Mouse (Mus musculus): ENCODE measurements around the gene Wap.

DNA sequence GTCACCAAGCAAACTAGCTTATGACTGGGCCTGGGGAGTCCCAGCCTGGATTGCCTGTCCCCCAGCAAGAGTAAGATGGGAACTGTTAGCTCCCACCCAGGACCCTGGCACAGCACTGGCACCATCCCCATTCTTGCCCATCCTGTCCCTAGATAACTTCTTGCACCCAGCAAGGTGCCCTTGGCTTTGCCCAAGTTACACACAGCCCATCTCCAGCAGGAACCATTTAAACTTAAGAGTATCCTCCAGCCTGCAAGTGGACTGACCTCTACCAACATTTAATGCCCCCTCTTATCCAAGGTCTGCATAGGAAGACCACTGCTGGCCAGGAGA, 33.9 kb downstream of the Wap start:
- TF ChIP-seq ZC3H11A (IDR thresholded peaks at IDR 0.05; ENCODE audit: low read depth, low read length): no peak
- no peak for TF ChIP-seq MAX (IDR thresholded peaks at IDR 0.05; ENCODE audit: low read length)
- no peak for TF ChIP-seq CTCF (conservative IDR thresholded peaks at IDR 0.05 in 1 of 2, IDR thresholded peaks at IDR 0.05 in 1 of 2; ENCODE audit: low read depth in 2 of 2, low read length in 2 of 2)
- no peak for TF ChIP-seq JUN (IDR thresholded peaks at IDR 0.05; ENCODE audit: insufficient read depth, low read depth, low read length)
- no peak for TF ChIP-seq RCOR1 (conservative IDR thresholded peaks at IDR 0.05; ENCODE audit: low read depth, low read length)
- no peak for TF ChIP-seq MEF2A (IDR thresholded peaks at IDR 0.05; ENCODE audit: borderline replicate concordance, low read depth, low read length)
- TF ChIP-seq MYC (IDR thresholded peaks at IDR 0.05; ENCODE audit: low read depth, low read length): no peak
- TF ChIP-seq BHLHE40 (IDR thresholded peaks at IDR 0.05; ENCODE audit: low read depth, low read length): no peak

Measured in CH12.LX (cell line).